Mouse (Mus musculus) C2C12 (cell line): ENCODE measurements at regions not wholly inside any gene's neighbourhood (a gene's known extent, or its start where the extent isn't known, plus 50 kb on each side); places are given as distances from the start of the nearest gene placed in this dataset.

Source experiments
- H3K27me3 ChIP-seq: one replicate; pipeline ENCODE4 v1.6.1; 2011; ENCODE audit not compliant: control insufficient read depth, insufficient read depth, insufficient read length
- H3K36me3 ChIP-seq: one replicate; pipeline ENCODE4 v1.6.1; 2011; ENCODE audit not compliant: control insufficient read depth, insufficient read depth
- H3K4me3 ChIP-seq: one replicate; pipeline ENCODE4 v1.5.1; 2011; ENCODE audit warnings: mild to moderate bottlenecking, control low read depth; ENCODE audit not compliant: poor library complexity, insufficient read depth, severe bottlenecking
- H3K79me2 ChIP-seq: one replicate; pipeline ENCODE4 v1.6.1; 2011; ENCODE audit not compliant: control insufficient read depth, insufficient read depth
- H3K79me3 ChIP-seq: one replicate; pipeline ENCODE4 v1.6.1; 2011; ENCODE audit warnings: low read depth, control low read depth
- H3ac ChIP-seq: one replicate; pipeline ENCODE3; 2011; ENCODE audit warnings: low read depth; ENCODE audit not compliant: control insufficient read depth, insufficient read length
- CEBPB ChIP-seq: IDR thresholded peaks from one replicate; pipeline ENCODE4 v1.6.1; 2011; ENCODE audit warnings: low read depth, mild to moderate bottlenecking, control low read depth, moderate library complexity
- CTCF ChIP-seq: IDR thresholded peaks from one replicate; pipeline ENCODE4 v1.5.1; 2011; ENCODE audit not compliant: control insufficient read depth, insufficient read depth, insufficient read length
- FOSL1 ChIP-seq: IDR thresholded peaks from one replicate; pipeline ENCODE4 v1.8.0; 2011; ENCODE audit warnings: mild to moderate bottlenecking, low read length; ENCODE audit not compliant: poor library complexity, insufficient read depth, severe bottlenecking
- MAX ChIP-seq: IDR thresholded peaks from one replicate; pipeline ENCODE4 v1.6.1; 2011; ENCODE audit warnings: mild to moderate bottlenecking, control low read depth
- MYOD1 ChIP-seq: IDR thresholded peaks from one replicate; pipeline ENCODE4 v1.6.1; 2011; ENCODE audit warnings: low read depth; ENCODE audit not compliant: control insufficient read depth, insufficient read length
- MYOG ChIP-seq: IDR thresholded peaks from one replicate; pipeline ENCODE4 v1.6.1; 2011; ENCODE audit not compliant: control insufficient read depth, insufficient read length; ENCODE audit errors: extremely low read depth
- USF1 ChIP-seq: IDR thresholded peaks from one replicate; pipeline ENCODE4 v1.6.1; 2011; ENCODE audit warnings: low read depth, mild to moderate bottlenecking, control low read depth, moderate library complexity

GRCm38 (mm10) chr10:96209171-96209570 lies 72.8 kb downstream of the Gm5426 start:
- TF ChIP-seq MYOD1 (no peak), CEBPB (no peak)
- Histone ChIP-seq H3K27me3 (no peaks in the 10 kb centered on the region), H3K4me3 (no peak overlapping the region), H3K79me2 (no peaks in the 10 kb centered on the region), H3K36me3 (no peaks in the 10 kb centered on the region), H3ac (no peak overlapping the region), H3K79me3 (no peaks in the 10 kb centered on the region)

DNA sequence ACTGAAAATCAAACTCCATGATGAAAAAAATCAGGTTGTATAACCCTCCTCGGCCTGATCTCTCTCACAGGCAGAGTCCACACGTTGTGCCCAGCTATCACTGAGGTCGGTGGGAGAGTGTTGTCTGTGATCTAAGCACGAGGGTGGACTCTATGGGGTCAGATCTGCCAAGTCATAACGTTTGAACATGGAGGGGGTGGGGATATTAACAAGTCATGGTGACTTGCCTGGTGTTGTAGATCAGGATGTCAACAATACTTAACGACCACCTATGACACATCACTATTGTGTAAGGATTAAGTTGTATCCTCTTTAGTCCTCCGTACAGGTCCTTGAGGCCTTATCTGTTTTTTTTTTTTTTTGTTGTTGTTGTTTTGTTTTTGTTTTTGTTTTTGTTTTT lies 74.8 kb downstream of the Gm5426 start:
- no peaks in the 10 kb centered on the region for H3K79me3 ChIP-seq
- H3ac ChIP-seq = no peak overlapping the region
- no peaks in the 10 kb centered on the region for H3K36me3 ChIP-seq
- H3K4me3 ChIP-seq = no peak overlapping the region
- no peak for TF ChIP-seq MAX
- no peaks in the 10 kb centered on the region for H3K79me2 ChIP-seq
- no peaks in the 10 kb centered on the region for H3K27me3 ChIP-seq

- TF ChIP-seq CEBPB (peak; percentile 62), FOSL1 (no peak)
Observed at GRCm38 (mm10) chr10:96213876-96214275, 77.5 kb downstream of the Gm5426 start.

DNA sequence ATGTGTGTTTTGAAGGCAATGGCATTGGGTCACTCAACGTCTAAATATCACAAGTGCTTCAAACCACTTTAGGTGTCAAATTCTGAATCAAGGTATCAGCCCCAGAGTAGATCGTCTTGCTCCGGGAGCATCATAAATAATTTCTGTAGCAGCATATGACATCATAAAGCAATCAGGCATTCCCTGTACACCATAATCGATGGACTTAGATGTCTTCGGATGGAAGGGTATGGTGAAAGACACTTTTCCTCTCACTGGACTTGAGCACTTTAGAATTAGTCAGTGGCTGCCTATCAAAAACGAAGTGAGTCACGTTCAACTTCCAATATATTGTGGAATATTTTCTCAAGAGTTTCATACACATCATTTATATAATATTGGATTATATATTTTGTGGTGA lies 77.9 kb downstream of the Gm5426 start:
- TF ChIP-seq MYOD1 = no peak
- TF ChIP-seq FOSL1 = no peak
- TF ChIP-seq MAX = no peak
- TF ChIP-seq USF1 = no peak
- TF ChIP-seq MYOG = no peak
- H3ac ChIP-seq = no peak overlapping the region
- H3K36me3 ChIP-seq = no peaks in the 10 kb centered on the region

More at GRCm38 (mm10) chr10:96213876-96214275, 77.5 kb downstream of the Gm5426 start:
- Histone ChIP-seq H3K79me2 (no peaks in the 10 kb centered on the region), H3ac (no peak overlapping the region), H3K27me3 (no peaks in the 10 kb centered on the region), H3K36me3 (no peaks in the 10 kb centered on the region), H3K79me3 (no peaks in the 10 kb centered on the region), H3K4me3 (no peak overlapping the region)

DNA sequence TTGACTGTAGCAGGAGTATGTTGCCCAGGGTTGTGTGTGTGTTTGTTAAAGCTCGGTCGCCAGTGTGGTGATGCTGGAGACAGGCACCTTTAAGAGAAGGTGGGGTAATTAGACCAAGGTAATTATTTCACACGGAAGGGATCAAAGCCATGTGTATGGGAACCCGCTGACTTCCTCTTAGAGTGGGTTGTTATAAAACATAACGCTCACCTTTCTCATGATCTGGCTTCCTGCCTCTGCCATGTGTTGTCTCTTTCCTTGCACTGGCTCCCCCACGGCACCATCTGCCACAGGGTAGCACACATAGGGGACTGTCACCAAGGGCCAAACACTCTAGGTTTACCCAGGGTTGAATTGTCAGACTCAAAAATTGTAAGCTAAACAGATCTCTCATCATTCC lies 78.5 kb downstream of the Gm5426 start:
- Histone ChIP-seq H3K36me3 (no peaks in the 10 kb centered on the region), H3K4me3 (no peak overlapping the region), H3ac (no peak overlapping the region), H3K79me3 (no peaks in the 10 kb centered on the region), H3K27me3 (no peaks in the 10 kb centered on the region), H3K79me2 (no peaks in the 10 kb centered on the region)
- TF ChIP-seq MYOD1 (no peak), CEBPB (no peak), MYOG (no peak), USF1 (no peak), FOSL1 (no peak), MAX (no peak), CTCF (no peak)

More for the DNA sequence above, 77.9 kb downstream of the Gm5426 start:
- Histone ChIP-seq H3K4me3 (no peak overlapping the region), H3K79me2 (no peaks in the 10 kb centered on the region), H3K79me3 (no peaks in the 10 kb centered on the region), H3K27me3 (no peaks in the 10 kb centered on the region)

GRCm38 (mm10) chr10:96220731-96221130 lies 84.3 kb downstream of the Gm5426 start:
- no peak overlapping the region for H3K4me3 ChIP-seq
- no peak for TF ChIP-seq CTCF
- TF ChIP-seq USF1 = no peak
- TF ChIP-seq FOSL1 = no peak
- no peak for TF ChIP-seq CEBPB
- TF ChIP-seq MYOD1 = no peak
- no peak for TF ChIP-seq MYOG
- TF ChIP-seq MAX = no peak
- H3K79me3 ChIP-seq = no peaks in the 10 kb centered on the region
- H3K27me3 ChIP-seq = no peaks in the 10 kb centered on the region
- H3K79me2 ChIP-seq = no peaks in the 10 kb centered on the region
- no peak overlapping the region for H3ac ChIP-seq
- H3K36me3 ChIP-seq = no peaks in the 10 kb centered on the region
